Mouse (Mus musculus) kidney, embryonic 14.5 days (tissue): Measurements from ENCODE around the gene 1110002E22Rik. TPM values are rescaled to one million over a fixed set of nuclear protein-coding genes. Genes with fewer than 3 reads are reported as not detected.
A peak's percentile ranks its signal among the peaks of the same experiment; 100 is the strongest.

ENCODE experiments used
- ATAC-seq: fragments of 200-750 bp; cut with Nextera tagmentation; 2 replicates; pipeline ENCODE4 v1.8.0; 2017; ENCODE audit warnings: moderate number of reproducible peaks, mild to moderate bottlenecking, moderate TSS enrichment, moderate library complexity; ENCODE audit not compliant: low FRiP score, low TSS enrichment
- H3K27ac ChIP-seq: fragments of 300-500 bp; sonication (generic); 2 replicates; pipeline ENCODE4 v1.5.1; 2014; ENCODE audit warnings: low read depth, mild to moderate bottlenecking, low read length, moderate library complexity, mixed read lengths
- H3K27me3 ChIP-seq: fragments of 300-500 bp; sonication (generic); 2 replicates; pipeline ENCODE4 v1.6.1; 2014; ENCODE audit warnings: mild to moderate bottlenecking, low read length; ENCODE audit not compliant: control insufficient read depth, insufficient read depth
- H3K36me3 ChIP-seq: fragments of 300-500 bp; sonication (generic); 2 replicates; pipeline ENCODE4 v1.6.1; 2014; ENCODE audit warnings: low read length, mixed read lengths; ENCODE audit not compliant: control insufficient read depth, insufficient read depth
- H3K4me1 ChIP-seq: fragments of 300-500 bp; sonication (generic); 2 replicates; pipeline ENCODE4 v1.6.1; 2014; ENCODE audit warnings: low read length, mixed read lengths; ENCODE audit not compliant: control insufficient read depth, insufficient read depth
- H3K4me2 ChIP-seq: fragments of 300-500 bp; sonication (generic); replicated peaks from 2 replicates; pipeline ENCODE4 v1.6.1; 2014; ENCODE audit warnings: low read depth, mild to moderate bottlenecking, low read length
- H3K4me3 ChIP-seq: fragments of 300-500 bp; sonication (generic); 2 replicates; pipeline ENCODE4 v1.5.1; 2014; ENCODE audit warnings: mild to moderate bottlenecking, low read length
- H3K9ac ChIP-seq: fragments of 300-500 bp; sonication (generic); 2 replicates; pipeline ENCODE4 v1.6.1; 2014; ENCODE audit warnings: low read depth, mild to moderate bottlenecking, low read length, moderate library complexity
- H3K9me3 ChIP-seq: fragments of 300-500 bp; sonication (generic); 2 replicates; pipeline ENCODE4 v1.6.1; 2016; ENCODE audit warnings: low read length; ENCODE audit not compliant: control insufficient read depth
- WGBS: fragments of 180-500 bp; shearing (Covaris S2); extraction: QIAGEN DNeasy Blood & Tissue Kit; methylation state at CpG from one replicate; pipeline ENCODE4 v1.1.7; 2014; 5-methylcytosine and 5-hydroxymethylcytosine counted together
- polyA plus RNA-seq: library from polyadenylated mRNA; unstranded; fragments of >200 nt; fragmentation: Nextera tagmentation; extraction: Ambion mirVana; gene quantifications from 2 replicates; pipeline ENCODE4 v1.2.1, GENCODE M21; 2014

Gene 1110002E22Rik
- polyA plus RNA-seq, 1 experiment from 2014 or later: 0.38 TPM

DNA sequence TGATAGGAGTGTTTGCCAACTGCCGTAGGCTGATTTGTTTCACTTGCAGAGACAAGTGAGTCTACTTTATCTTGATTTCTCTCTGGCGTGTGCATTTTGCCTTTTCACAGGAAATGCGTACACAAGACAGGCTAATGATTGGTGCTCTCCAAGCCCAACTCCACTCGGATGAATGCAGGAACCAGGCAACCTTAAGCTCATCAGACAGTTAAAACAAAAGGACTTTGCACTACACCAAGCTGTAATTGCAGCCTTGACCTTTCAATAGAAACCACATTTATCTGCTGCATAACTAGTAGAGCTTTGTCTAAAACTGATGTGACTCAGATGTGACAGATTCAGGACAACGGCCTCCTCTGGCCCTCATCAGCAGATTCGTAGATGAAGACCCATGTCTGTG, 30.9 kb upstream of the 1110002E22Rik start:
- no peaks in the 10 kb centered on the region for H3K4me1 ChIP-seq
- H3K9me3 ChIP-seq: no peaks in the 10 kb centered on the region
- H3K4me3 ChIP-seq: no peak overlapping the region
- no peak for ATAC-seq
- H3K36me3 ChIP-seq: no peaks in the 10 kb centered on the region
- no peak overlapping the region for H3K9ac ChIP-seq
- WGBS: 83% methylated on average over 6 of the region's 6 CpGs
- H3K27me3 ChIP-seq: no peaks in the 10 kb centered on the region; the same call in 1 of the 2 replicates
- H3K27ac ChIP-seq: no peak overlapping the region
- H3K4me2 ChIP-seq: no peak overlapping the region

DNA sequence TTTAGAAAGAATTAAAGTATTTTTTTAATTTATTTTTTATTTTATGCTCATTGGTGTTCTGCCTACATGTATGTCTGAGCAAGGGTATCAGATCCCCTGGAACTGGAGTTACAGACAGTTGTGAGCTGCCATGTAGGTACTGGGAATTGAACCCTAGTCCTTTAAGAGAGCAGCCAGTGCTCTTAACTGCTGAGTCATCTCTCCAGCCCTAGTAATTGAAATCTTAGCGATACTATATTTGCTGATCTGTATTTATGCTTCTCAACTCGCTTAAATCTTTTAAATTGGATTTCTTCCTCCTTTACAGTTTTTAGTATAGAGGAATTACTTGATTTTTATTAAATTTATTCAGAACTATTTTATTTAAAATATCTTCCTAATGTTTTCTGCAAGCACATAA, 23.9 kb upstream of the 1110002E22Rik start:
- Histone ChIP-seq H3K27ac (no peak overlapping the region), H3K27me3 (no peaks in the 10 kb centered on the region), H3K9me3 (no peaks in the 10 kb centered on the region), H3K36me3 (no peaks in the 10 kb centered on the region), H3K4me3 (no peak overlapping the region), H3K9ac (no peak overlapping the region), H3K4me2 (no peak overlapping the region), H3K4me1 (no peaks in the 10 kb centered on the region)
- ATAC-seq: no peak
- WGBS: 79% methylated on average over 2 of the region's 2 CpGs

DNA sequence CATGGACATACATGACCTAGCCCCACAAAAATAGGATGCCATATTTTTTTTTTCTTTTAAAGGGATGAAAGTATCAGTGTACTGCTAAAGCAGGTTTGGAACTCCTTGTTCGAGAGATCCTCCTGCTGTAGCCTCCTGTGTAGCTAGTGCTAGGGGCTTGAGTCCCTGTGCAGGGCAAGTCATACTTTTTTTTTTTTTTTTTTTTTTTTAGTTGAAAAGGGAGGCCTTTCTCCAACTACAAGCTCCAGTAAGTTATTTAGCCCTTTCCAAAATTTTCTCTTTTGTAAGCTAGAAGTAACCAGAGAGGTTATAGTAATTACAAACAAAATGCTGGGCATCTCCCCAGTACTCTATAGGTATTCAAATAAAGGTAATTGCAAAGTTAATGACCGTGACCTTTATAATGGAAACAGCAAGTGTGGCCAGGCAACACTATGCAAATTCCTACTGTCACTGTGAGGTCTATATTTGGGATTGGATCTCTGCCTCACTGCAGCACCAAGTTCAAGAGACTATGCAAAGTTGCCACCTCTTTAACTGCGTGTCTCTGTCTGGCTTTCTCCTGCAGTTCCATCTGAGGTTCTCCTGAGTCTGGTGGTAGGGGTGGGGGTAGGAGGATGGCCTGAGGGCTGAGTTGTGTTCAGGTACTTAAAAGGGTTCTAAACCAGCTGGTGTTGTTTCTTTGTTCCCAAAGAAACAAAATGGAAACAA, 23.1 kb upstream of the 1110002E22Rik start:
- Histone ChIP-seq H3K4me2 (no peak overlapping the region), H3K9ac (no peak overlapping the region), H3K4me1 (no peaks in the 10 kb centered on the region), H3K36me3 (no peaks in the 10 kb centered on the region), H3K9me3 (no peaks in the 10 kb centered on the region), H3K4me3 (no peak overlapping the region), H3K27ac (no peak overlapping the region), H3K27me3 (no peaks in the 10 kb centered on the region)
- 59% methylated on average over 3 of the region's 3 CpGs for WGBS
- ATAC-seq: peak; percentile 58; the same call in 1 of the 2 replicates

DNA sequence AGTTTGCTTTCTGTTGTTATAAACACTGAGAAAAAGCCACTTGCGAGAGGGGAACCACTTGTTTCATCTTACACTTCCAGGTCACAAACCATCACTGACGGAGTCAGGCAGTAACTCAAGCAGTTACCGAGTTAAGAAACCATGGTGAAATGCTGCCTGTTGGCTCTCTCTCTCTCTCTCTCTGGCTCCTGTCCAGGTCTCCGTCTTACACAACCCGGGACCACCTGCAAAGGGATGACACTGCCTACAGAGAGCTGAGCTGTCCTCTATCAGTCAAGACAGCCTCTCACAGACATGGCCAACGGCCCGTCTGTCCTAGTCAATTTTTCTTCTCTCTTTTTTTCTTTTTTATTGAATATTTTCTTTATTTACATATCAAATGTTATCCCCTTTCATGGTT, 21.5 kb upstream of the 1110002E22Rik start:
- peak; percentile 40; the same call in 1 of the 2 replicates for ATAC-seq
- no peak overlapping the region for H3K4me3 ChIP-seq
- H3K4me1 ChIP-seq: no peaks in the 10 kb centered on the region
- no peaks in the 10 kb centered on the region for H3K36me3 ChIP-seq
- 60% methylated on average over 7 of the region's 7 CpGs for WGBS
- no peaks in the 10 kb centered on the region for H3K27me3 ChIP-seq
- no peaks in the 10 kb centered on the region for H3K9me3 ChIP-seq
- no peak overlapping the region for H3K9ac ChIP-seq
- H3K27ac ChIP-seq: no peak overlapping the region
- no peak overlapping the region for H3K4me2 ChIP-seq

DNA sequence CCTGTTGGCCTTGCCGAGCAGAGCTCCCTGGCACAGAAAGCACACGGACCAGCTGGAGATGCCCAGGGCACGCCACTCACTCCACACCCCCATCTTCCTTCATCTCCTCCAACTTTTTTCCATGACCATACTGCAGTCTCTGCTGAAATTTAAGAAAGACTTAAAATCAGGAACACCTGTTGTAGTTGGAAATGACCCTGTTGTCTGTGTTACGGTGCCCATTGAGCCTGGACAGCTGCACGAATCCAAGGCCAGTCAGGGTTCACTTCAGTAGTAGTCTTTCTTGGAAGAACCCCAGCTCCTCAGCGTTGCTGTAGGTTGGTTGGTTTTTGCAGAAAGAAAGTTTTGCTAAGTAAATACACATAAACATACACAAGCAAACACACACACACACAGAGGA, 15.3 kb upstream of the 1110002E22Rik start:
- H3K4me2 ChIP-seq: no peak overlapping the region
- no peaks in the 10 kb centered on the region for H3K27me3 ChIP-seq
- H3K9ac ChIP-seq: no peak overlapping the region
- H3K27ac ChIP-seq: no peak overlapping the region
- H3K4me3 ChIP-seq: no peak overlapping the region
- no peaks in the 10 kb centered on the region for H3K36me3 ChIP-seq
- H3K9me3 ChIP-seq: no peaks in the 10 kb centered on the region
- peaks cover 4% of the 10 kb centered on the region; the same call in 1 of the 2 replicates for H3K4me1 ChIP-seq
- no peak for ATAC-seq
- 84% methylated on average over 6 of the region's 6 CpGs for WGBS

DNA sequence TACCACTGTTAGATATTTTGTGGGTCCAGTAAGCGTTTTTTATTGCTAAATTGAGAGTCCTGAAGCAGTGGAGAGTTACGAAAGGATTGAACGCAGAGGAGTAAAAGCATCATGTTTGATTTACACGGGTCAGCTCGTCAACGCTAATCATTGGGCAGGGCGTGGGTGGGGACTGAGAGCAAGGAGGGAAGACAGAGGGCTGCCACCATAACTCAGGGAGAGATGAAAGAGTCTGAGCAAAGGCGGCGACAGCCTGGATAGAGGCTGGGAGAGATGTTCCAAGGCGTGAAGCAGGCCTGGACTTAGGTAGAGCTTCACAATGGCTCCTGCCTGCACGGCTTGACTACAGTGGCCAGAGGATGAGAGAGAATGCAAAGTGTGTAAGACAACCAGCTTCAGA, 14.1 kb upstream of the 1110002E22Rik start:
- Histone ChIP-seq H3K27me3 (no peaks in the 10 kb centered on the region), H3K36me3 (no peaks in the 10 kb centered on the region), H3K9ac (no peak overlapping the region), H3K4me3 (no peak overlapping the region), H3K27ac (no peak overlapping the region), H3K9me3 (no peaks in the 10 kb centered on the region), H3K4me1 (peaks cover 4% of the 10 kb centered on the region; the same call in 1 of the 2 replicates), H3K4me2 (no peak overlapping the region)
- WGBS: 11% methylated on average over 11 of the region's 11 CpGs
- ATAC-seq: peak; percentile 79

DNA sequence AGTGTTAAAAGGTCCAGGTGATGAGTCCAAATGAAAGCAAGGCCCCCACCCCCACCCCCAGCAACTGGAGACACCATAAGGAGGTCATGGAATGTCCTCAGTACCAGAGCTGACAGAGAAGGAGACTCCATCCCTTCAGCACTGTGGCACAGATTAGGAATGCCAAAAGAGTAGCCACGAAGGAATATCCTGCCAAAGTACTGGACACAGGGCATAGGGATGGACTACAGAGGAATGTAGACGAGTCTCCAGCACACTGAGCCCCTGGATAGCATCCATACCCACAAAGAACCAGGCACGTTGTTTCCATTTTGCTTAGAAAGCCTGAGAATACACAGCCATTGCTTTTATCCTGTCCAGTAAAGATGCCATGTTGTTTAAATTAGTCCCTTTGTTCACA, 13.4 kb upstream of the 1110002E22Rik start:
- Histone ChIP-seq H3K27ac (no peak overlapping the region), H3K9ac (no peak overlapping the region), H3K27me3 (no peaks in the 10 kb centered on the region), H3K4me1 (peaks cover 4% of the 10 kb centered on the region; the same call in 1 of the 2 replicates), H3K36me3 (no peaks in the 10 kb centered on the region), H3K4me3 (no peak overlapping the region), H3K4me2 (no peak overlapping the region), H3K9me3 (no peaks in the 10 kb centered on the region)
- ATAC-seq: no peak
- WGBS: 83% methylated on average over 3 of the region's 3 CpGs

DNA sequence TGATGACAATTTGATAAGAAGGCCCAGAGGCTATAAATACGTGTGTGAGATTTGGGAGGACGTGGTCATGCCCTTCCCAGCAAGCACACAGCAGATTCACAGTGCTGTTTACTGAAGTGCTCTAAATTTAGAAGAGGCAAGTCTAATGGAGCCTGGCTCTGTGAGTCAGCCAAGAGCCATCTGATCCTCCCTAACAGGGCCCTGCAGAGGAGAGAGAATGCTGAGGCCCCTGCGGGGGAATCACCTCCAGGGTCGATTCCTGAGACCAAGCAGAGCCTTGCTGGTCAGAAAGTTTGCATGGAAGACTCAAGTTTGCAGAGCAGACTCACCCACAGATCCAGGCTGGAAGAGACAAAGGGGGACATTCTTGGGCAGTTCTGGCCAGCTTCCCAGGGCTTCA, 10.9 kb upstream of the 1110002E22Rik start:
- H3K9me3 ChIP-seq: no peaks in the 10 kb centered on the region
- 4% methylated on average over 4 of the region's 4 CpGs for WGBS
- H3K27me3 ChIP-seq: no peaks in the 10 kb centered on the region
- H3K4me2 ChIP-seq: no peak overlapping the region
- no peaks in the 10 kb centered on the region for H3K36me3 ChIP-seq
- H3K4me1 ChIP-seq: peaks cover 4% of the 10 kb centered on the region; the same call in 1 of the 2 replicates
- peak; percentile 78 for ATAC-seq
- peak overlapping the region; percentile 67; the same call in 1 of the 2 replicates for H3K27ac ChIP-seq
- H3K4me3 ChIP-seq: no peak overlapping the region
- no peak overlapping the region; the same call in 1 of the 2 replicates for H3K9ac ChIP-seq

DNA sequence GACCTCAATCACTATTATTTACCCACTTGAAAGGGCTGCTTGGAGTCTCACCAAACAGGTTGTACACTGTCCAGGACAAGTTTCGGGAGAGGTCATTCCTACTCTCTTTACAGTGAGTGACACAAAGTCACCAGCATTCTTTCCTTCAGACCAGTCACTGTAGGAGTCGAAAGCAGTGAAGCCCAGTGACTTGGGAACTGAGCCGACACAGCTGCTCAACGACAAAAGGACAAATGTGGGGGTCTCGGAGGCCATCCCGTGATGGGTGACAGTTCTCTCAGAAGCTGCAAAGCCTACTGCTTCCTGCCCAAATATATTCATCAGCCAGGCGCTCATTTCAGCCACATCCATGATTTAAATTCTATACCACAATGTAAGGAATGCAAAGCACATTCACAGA, 7.9 kb upstream of the 1110002E22Rik start:
- Histone ChIP-seq H3K4me2 (no peak overlapping the region), H3K27ac (no peak overlapping the region), H3K9me3 (no peaks in the 10 kb centered on the region), H3K27me3 (no peaks in the 10 kb centered on the region), H3K36me3 (no peaks in the 10 kb centered on the region), H3K4me1 (no peaks in the 10 kb centered on the region; the same call in 1 of the 2 replicates), H3K4me3 (no peak overlapping the region), H3K9ac (no peak overlapping the region)
- 46% methylated on average over 7 of the region's 7 CpGs for WGBS
- ATAC-seq: no peak
